Mouse (Mus musculus): Measurements from ENCODE around the gene Gm32802. TPM values are rescaled to one million over a fixed set of nuclear protein-coding genes. Genes with fewer than 3 reads are reported as not detected.
A peak's percentile ranks its signal among the peaks of the same experiment; 100 is the strongest.
"Not testable (repeated sequence)": the region's sequence is repeated elsewhere in the genome, so short reads cannot be mapped to it uniquely, and the experiment has no call there.

Gm32802 gene
- polyA plus RNA-seq (2015; fragmentation: Nextera tagmentation; extraction: Ambion mirVana), result not detected in 2 replicates

DNA sequence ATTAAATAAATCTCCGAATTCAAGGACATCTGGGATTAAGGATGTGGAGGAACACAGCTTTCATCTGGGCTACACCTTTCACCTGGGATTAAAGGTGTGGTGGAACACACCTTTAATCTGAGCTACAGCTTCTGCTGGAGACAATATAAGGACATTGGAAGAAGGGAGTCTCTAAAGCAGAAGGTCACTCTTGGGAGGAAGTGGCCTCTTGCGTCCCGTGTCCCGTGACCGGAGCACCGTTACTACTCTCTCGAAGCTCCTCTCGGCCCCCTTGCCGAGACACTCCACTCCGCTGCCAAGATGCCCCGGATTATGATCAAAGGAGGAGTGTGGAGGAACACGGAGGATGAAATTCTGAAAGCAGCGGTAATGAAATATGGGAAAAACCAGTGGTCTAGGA lies at the start of gene Gm32802:
Gene Gm32802 (plus strand): TSS at position 301 of the 400 bp plus-strand sequence.
- no CpG with 5 or more reads among the region's 13 CpGs for WGBS
- H3K4me1 ChIP-seq; H3K9ac ChIP-seq; H3K36me3 ChIP-seq; H3K4me2 ChIP-seq; H3K9me3 ChIP-seq; ATAC-seq (ENCODE audit: borderline replicate concordance, extremely low read depth, low FRiP score, low TSS enrichment); H3K4me3 ChIP-seq; H3K27ac ChIP-seq; H3K27me3 ChIP-seq: not testable (repeated sequence)

DNA sequence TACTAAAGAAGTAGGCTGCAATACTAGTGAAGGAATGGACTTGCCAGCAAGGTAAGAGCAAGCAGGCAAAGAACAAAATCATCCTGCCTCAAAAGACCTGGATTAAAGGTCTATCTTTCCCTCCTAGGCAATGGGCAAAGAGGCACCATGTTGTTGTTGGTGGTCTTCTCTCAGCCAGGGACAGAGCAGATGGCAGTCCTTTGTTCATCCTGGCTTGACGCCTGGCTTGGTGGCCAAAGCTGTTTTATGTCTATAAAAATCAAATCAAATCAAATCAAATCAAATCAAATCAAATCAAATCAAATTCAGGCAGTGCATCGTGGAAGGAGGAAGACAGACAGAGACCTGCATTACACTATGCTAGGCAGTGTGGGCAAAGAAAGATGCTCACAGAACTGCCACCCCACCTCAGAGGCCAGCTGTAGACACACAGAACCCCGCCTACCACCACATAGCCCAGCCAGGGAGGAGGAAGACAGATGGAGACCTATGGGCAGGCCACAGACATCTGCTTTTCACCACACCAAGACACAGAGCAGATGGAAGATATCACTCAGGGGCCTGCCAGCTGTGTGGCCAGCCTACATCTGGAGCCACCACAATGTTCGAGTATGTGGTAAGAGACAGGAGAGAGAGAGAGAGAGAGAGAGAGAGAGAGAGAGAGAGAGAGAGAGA lies 42.6 kb upstream of the Gm32802 start:
- not testable (repeated sequence) for H3K9me3 ChIP-seq; H3K4me3 ChIP-seq; H3K27me3 ChIP-seq; H3K4me2 ChIP-seq; H3K4me1 ChIP-seq; ATAC-seq (ENCODE audit: borderline replicate concordance, extremely low read depth, low FRiP score, low TSS enrichment); H3K36me3 ChIP-seq; H3K27ac ChIP-seq; H3K9ac ChIP-seq
- 77% methylated on average over 2 of the region's 4 CpGs for WGBS

DNA sequence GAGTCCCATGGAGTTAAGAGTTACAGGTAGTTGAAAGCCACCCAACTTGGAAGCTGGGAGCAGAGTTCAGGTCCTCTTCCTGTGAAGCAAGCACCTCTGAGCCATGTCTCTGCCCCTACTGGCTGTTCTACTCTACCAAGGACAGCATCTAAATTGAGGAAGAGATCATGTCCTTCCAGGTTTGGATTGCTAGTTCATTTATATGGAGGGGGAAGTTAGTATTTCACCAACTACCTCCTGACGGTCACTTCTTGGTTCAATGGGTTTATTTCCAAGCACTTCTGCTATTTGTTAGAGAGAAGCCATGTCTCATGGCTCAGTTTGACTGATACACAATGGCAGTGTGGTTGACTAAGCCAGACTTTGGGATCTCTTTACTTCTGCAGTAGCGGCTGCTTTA lies 30.9 kb upstream of the Gm32802 start:
- H3K4me2 ChIP-seq; H3K27ac ChIP-seq; H3K36me3 ChIP-seq; H3K9ac ChIP-seq; ATAC-seq (ENCODE audit: borderline replicate concordance, extremely low read depth, low FRiP score, low TSS enrichment); H3K4me1 ChIP-seq; H3K27me3 ChIP-seq; H3K4me3 ChIP-seq; H3K9me3 ChIP-seq: not testable (repeated sequence)
- WGBS, result no CpG with 5 or more reads among the region's 2 CpGs

DNA sequence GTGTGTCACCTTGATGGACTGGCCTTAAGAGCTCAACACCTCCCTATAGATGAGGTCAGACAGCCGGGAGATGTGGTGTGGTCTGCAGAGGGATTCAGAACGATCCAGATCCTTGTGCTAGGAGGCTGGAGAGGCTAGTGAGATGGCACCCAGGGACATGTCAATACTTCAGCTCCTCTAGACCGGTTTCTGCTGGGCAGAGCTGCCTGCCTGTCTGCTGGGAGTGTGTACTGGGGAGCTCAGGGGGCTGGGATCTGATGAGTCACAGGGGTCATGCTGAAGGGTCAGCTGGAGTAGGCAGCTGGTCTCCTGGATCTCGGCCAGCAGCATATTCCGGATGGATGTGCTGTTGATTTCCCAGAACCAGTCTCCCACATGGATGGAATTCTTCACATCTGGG lies 25.9 kb upstream of the Gm32802 start:
- not testable (repeated sequence) for H3K4me2 ChIP-seq, H3K4me1 ChIP-seq, H3K27ac ChIP-seq, H3K9me3 ChIP-seq, H3K27me3 ChIP-seq, H3K9ac ChIP-seq, H3K4me3 ChIP-seq, H3K36me3 ChIP-seq
- 60% methylated on average over 2 of the region's 5 CpGs for WGBS
- peak; percentile 57; the same call in 1 of the 2 replicates for ATAC-seq (ENCODE audit: borderline replicate concordance, extremely low read depth, low FRiP score, low TSS enrichment)

DNA sequence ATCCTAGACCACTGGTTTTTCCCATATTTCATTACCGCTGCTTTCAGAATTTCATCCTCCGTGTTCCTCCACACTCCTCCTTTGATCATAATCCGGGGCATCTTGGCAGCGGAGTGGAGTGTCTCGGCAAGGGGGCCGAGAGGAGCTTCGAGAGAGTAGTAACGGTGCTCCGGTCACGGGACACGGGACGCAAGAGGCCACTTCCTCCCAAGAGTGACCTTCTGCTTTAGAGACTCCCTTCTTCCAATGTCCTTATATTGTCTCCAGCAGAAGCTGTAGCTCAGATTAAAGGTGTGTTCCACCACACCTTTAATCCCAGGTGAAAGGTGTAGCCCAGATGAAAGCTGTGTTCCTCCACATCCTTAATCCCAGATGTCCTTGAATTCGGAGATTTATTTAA lies 17.8 kb upstream of the Gm32802 start, which contains the start of gene Gm32717:
Gene Gm32717 (minus strand): TSS at position 101 of the 400 bp plus-strand sequence.
- not testable (repeated sequence) for H3K4me3 ChIP-seq; H3K4me2 ChIP-seq; ATAC-seq (ENCODE audit: borderline replicate concordance, extremely low read depth, low FRiP score, low TSS enrichment); H3K9ac ChIP-seq; H3K27me3 ChIP-seq; H3K9me3 ChIP-seq; H3K4me1 ChIP-seq; H3K36me3 ChIP-seq; H3K27ac ChIP-seq
- no CpG with 5 or more reads among the region's 13 CpGs for WGBS

DNA sequence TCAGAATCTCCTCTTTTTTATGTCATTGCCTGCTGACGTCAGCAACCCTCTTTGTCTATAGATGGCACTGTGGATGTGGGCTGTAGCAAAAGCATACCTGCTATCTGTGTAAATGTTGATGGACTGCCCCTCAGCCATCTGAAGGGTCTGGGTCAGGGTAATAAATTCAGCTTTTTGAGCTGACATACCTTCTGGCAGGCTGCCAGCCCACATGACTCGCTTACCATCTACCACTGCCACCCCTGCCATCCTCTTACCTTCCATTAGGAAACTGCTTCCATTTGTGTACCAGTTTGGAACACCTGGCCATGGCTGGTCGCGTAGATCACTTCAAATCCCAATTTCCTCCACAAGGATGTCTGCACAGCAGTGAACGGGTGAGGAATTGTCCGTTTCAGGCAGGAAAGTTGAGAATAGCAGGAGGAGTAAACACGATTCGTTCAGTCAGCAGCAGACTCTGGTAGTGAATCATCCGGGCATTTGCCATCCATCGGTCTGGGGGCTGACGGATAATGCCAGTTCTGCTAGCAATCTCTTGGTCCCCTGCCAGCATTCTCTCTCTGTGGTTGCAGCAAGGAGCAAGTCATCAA lies 9.4 kb upstream of the Gm32802 start:
- 56% methylated on average over 11 of the region's 11 CpGs for WGBS
- H3K4me2 ChIP-seq, H3K36me3 ChIP-seq: not testable (repeated sequence)

DNA sequence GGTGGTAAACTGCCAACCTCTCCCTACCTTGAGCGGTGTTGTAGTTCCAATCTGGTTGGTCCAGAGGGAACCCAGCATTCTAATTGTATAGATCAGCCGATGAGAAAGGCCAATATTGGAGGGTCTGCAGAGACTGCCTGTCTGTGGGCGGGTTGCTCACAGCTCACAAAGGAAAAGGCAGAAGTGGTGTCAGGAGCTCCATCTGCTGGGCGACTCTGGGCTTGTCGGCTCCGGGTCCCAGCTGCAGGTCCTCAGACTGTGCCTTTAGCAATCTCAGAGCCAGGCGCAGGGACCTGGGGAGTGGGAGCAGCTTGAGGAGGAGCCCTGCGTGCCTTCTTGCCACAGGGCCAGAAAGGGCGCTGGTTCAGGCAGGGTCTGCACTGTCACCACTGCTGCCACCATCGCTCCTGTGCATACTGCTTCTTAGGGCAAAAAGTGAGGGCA lies 7.6 kb upstream of the Gm32802 start:
- ATAC-seq (ENCODE audit: borderline replicate concordance, extremely low read depth, low FRiP score, low TSS enrichment), result no peak
- Histone ChIP-seq H3K4me3 (no peak overlapping the region), H3K9ac (no peak overlapping the region), H3K36me3 (no peaks in the 10 kb centered on the region), H3K4me2 (no peak overlapping the region), H3K27me3 (no peaks in the 10 kb centered on the region), H3K9me3 (no peaks in the 10 kb centered on the region), H3K27ac (no peak overlapping the region), H3K4me1 (no peaks in the 10 kb centered on the region)
- 38% methylated on average over 10 of the region's 10 CpGs for WGBS

More for the DNA sequence above, 9.4 kb upstream of the Gm32802 start:
- not testable (repeated sequence) for H3K4me3 ChIP-seq; H3K9ac ChIP-seq; H3K27me3 ChIP-seq; H3K4me1 ChIP-seq; H3K9me3 ChIP-seq; H3K27ac ChIP-seq; ATAC-seq (ENCODE audit: borderline replicate concordance, extremely low read depth, low FRiP score, low TSS enrichment)

DNA sequence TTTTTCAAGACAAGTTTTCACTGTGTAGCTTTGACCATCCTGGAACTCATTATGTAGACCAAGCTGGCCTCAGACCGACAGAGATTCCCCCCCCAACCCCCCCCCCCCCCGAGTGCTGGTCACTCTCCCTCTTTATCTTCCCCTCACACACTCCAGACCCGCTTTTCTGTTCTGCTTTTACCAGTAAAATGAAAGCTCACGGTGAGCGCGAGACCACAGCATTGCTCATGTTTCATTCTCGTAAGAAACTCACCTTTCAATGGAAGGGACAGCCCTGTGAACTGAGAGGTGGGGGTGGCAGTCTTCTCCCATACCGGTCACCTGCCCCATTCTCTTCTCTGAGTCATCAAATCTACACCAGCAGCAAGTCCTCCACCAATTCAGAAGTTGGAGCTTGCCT lies 10.3 kb downstream of the Gm32802 start:
- not testable (repeated sequence) for H3K27ac ChIP-seq; H3K4me1 ChIP-seq; H3K27me3 ChIP-seq; H3K36me3 ChIP-seq; H3K9me3 ChIP-seq; H3K4me2 ChIP-seq; H3K9ac ChIP-seq; ATAC-seq (ENCODE audit: borderline replicate concordance, extremely low read depth, low FRiP score, low TSS enrichment); H3K4me3 ChIP-seq
- 48% methylated on average over 4 of the region's 8 CpGs for WGBS

DNA sequence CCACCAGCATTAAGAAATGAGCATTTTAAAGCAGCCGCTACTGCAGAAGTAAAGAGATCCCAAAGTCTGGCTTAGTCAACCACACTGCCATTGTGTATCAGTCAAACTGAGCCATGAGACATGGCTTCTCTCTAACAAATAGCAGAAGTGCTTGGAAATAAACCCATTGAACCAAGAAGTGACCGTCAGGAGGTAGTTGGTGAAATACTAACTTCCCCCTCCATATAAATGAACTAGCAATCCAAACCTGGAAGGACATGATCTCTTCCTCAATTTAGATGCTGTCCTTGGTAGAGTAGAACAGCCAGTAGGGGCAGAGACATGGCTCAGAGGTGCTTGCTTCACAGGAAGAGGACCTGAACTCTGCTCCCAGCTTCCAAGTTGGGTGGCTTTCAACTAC lies 12.9 kb downstream of the Gm32802 start:
- H3K4me3 ChIP-seq; H3K4me2 ChIP-seq; H3K27ac ChIP-seq; H3K27me3 ChIP-seq; H3K9ac ChIP-seq; H3K36me3 ChIP-seq; H3K4me1 ChIP-seq; ATAC-seq (ENCODE audit: borderline replicate concordance, extremely low read depth, low FRiP score, low TSS enrichment); H3K9me3 ChIP-seq: not testable (repeated sequence)
- WGBS, result no CpG with 5 or more reads among the region's 2 CpGs

DNA sequence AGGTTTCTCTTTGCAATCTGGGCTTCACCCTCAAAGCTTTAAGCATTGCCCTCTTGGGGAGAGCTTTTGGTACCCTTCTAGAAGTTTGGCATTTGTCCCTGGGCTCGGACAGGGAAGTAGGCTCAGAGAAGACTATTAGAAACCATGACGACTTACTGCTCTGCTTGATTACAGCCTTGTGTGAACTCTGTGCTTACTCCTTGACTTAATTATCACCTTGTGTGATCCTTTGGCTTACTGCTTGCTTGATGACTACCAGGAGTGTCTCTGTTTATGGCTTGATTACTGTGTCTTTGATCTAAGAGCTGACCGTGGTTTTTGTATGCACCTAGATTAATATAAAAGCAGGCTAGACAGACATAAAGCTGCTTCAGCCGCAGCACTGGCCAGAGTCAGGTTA lies 19.6 kb downstream of the Gm32802 start:
- not testable (repeated sequence) for H3K4me1 ChIP-seq; H3K9ac ChIP-seq; H3K36me3 ChIP-seq; H3K27me3 ChIP-seq; ATAC-seq (ENCODE audit: borderline replicate concordance, extremely low read depth, low FRiP score, low TSS enrichment); H3K27ac ChIP-seq; H3K9me3 ChIP-seq; H3K4me3 ChIP-seq; H3K4me2 ChIP-seq
- no CpG with 5 or more reads among the region's 4 CpGs for WGBS

DNA sequence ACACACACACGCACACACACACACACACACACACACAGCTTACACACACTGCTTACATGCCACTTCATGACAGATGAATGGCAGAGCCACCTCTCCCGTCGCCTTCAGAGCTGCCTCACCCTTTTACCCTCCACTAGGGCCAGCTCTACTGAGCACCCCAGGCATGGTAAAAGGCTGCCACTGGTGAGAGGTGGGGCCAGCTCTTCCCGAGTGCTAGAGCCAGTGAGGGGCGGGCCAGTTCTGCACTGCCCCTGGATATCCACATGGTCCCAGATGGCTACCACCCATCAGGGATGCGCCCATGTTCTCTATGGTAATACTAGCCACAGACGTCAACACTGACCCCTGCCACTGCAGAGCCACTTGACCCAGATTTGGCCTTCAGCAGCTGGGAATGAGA lies 24.1 kb downstream of the Gm32802 start:
- H3K36me3 ChIP-seq, H3K4me2 ChIP-seq, H3K4me1 ChIP-seq, H3K27ac ChIP-seq, H3K4me3 ChIP-seq, H3K27me3 ChIP-seq, H3K9ac ChIP-seq, H3K9me3 ChIP-seq: not testable (repeated sequence)
- peak; percentile 44; the same call in 1 of the 2 replicates for ATAC-seq (ENCODE audit: borderline replicate concordance, extremely low read depth, low FRiP score, low TSS enrichment)
- WGBS, result 70% methylated on average over 7 of the region's 7 CpGs

DNA sequence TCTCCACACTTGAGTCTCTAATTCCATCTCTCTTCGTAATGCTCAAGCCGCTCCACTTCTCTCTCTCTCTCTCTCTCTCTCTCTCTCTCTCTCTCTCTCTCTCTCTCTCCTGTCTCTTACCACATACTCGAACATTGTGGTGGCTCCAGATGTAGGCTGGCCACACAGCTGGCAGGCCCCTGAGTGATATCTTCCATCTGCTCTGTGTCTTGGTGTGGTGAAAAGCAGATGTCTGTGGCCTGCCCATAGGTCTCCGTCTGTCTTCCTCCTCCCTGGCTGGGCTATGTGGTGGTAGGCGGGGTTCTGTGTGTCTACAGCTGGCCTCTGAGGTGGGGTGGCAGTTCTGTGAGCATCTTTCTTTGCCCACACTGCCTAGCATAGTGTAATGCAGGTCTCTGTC lies 24.5 kb downstream of the Gm32802 start:
- not testable (repeated sequence) for H3K9me3 ChIP-seq, H3K4me3 ChIP-seq, H3K27me3 ChIP-seq, H3K36me3 ChIP-seq, H3K27ac ChIP-seq, H3K4me2 ChIP-seq, H3K9ac ChIP-seq, H3K4me1 ChIP-seq
- ATAC-seq (ENCODE audit: borderline replicate concordance, extremely low read depth, low FRiP score, low TSS enrichment), result 0 out of 2 replicates have a peak, but pooled peaks have one; percentile 40
- 83% methylated on average over 2 of the region's 5 CpGs for WGBS

All from lung, embryonic 15.5 days (tissue).